Mouse (Mus musculus) cerebellum, adult 2 months (tissue): ENCODE measurements around the gene Mrpl18.

ENCODE experiments used
- CTCF ChIP-seq: fragments of 200-500 bp; IDR thresholded peaks from 2 replicates; pipeline ENCODE4 v1.5.1; 2011; ENCODE audit warnings: low read depth, mild to moderate bottlenecking, control low read depth, low read length, moderate library complexity, borderline replicate concordance; ENCODE audit not compliant: insufficient read depth
- POLR2A ChIP-seq: fragments of 200-500 bp; IDR thresholded peaks from 2 replicates; pipeline ENCODE4 v1.6.1; 2011; ENCODE audit warnings: low read length, control low read depth, borderline replicate concordance; ENCODE audit not compliant: insufficient read depth

GRCm38 (mm10) chr17:12880178-12880577 is 36.0 kb downstream of the Mrpl18 start:
- no peak for TF ChIP-seq POLR2A
- TF ChIP-seq CTCF: peak; percentile 67; the same call in 1 of the 2 replicates
